Mouse (Mus musculus) MEL (cell line): ENCODE measurements around the gene Tbx3. TPM values are rescaled to one million over a fixed set of nuclear protein-coding genes. Genes with fewer than 3 reads are reported as not detected.

ENCODE experiments used
- DNase-seq: peaks from one replicate; pipeline ENCODE4 v3.0.0; 2011; ENCODE audit warnings: low read depth, low spot score
- H3K27ac ChIP-seq: 2 replicates; pipeline ENCODE4 v1.5.1; 2012; ENCODE audit warnings: low read depth, mild to moderate bottlenecking, control low read depth, low read length, moderate library complexity; ENCODE audit not compliant: control insufficient read depth
- H3K27me3 ChIP-seq, 2 experiments: fragments of 150-350 bp in 1 of 2; sonication (generic) in 1 of 2; 2 replicates each; pipeline ENCODE4 v1.6.1; 2012; ENCODE audit warnings: low read length in 2 of 2, mild to moderate bottlenecking in 2 of 2, improper control_type of control experiment in 1 of 2, moderate library complexity in 1 of 2; ENCODE audit not compliant: insufficient read depth in 2 of 2, control insufficient read depth in 1 of 2
- H3K36me3 ChIP-seq, 2 experiments: 2 replicates each; pipeline ENCODE4 v1.6.1; 2012 to 2014; ENCODE audit warnings: low read length in 2 of 2, improper control_type of control experiment in 1 of 2, inconsistent platforms in 1 of 2, mild to moderate bottlenecking in 1 of 2; ENCODE audit not compliant: insufficient read depth in 2 of 2, control insufficient read depth in 1 of 2
- H3K4me1 ChIP-seq, 2 experiments: fragments of 150-350 bp in 1 of 2; sonication (generic) in 1 of 2; 2 replicates each; pipeline ENCODE4 v1.6.1; 2012; ENCODE audit warnings: low read length in 2 of 2, improper control_type of control experiment in 1 of 2, mild to moderate bottlenecking in 1 of 2; ENCODE audit not compliant: insufficient read depth in 2 of 2, control insufficient read depth in 1 of 2
- H3K4me3 ChIP-seq, 2 experiments: fragments of 150-350 bp in 1 of 2; sonication (generic) in 1 of 2; 2 replicates each; pipeline ENCODE4 v1.5.1; 2012; ENCODE audit warnings: low read depth in 2 of 2, low read length in 2 of 2, mild to moderate bottlenecking in 2 of 2, moderate library complexity in 2 of 2, control low read depth in 1 of 2, improper control_type of control experiment in 1 of 2; ENCODE audit not compliant: control insufficient read depth in 1 of 2, insufficient read depth in 1 of 2
- H3K79me2 ChIP-seq: 2 replicates; pipeline ENCODE4 v1.6.1; 2012; ENCODE audit warnings: mild to moderate bottlenecking, low read length, moderate library complexity; ENCODE audit not compliant: control insufficient read depth, poor library complexity, insufficient read depth
- H3K9ac ChIP-seq: 2 replicates; pipeline ENCODE4 v1.6.1; 2012; ENCODE audit warnings: low read depth, mild to moderate bottlenecking, control low read depth, low read length, moderate library complexity; ENCODE audit not compliant: control insufficient read depth, poor library complexity, severe bottlenecking
- H3K9me3 ChIP-seq: fragments of 150-350 bp; sonication (generic); replicated peaks from 2 replicates; pipeline ENCODE4 v1.6.1; 2012; ENCODE audit warnings: mild to moderate bottlenecking, low read length, improper control_type of control experiment, moderate library complexity; ENCODE audit not compliant: insufficient read depth
- E2F4 ChIP-seq: IDR thresholded peaks from 2 replicates; pipeline ENCODE4 v1.6.1; 2011; ENCODE audit warnings: low read depth, low read length, improper control_type of control experiment, borderline replicate concordance
- ELF1 ChIP-seq: IDR thresholded peaks from 2 replicates; pipeline ENCODE4 v1.6.1; 2014; ENCODE audit warnings: low read depth, mild to moderate bottlenecking, inconsistent platforms, low read length, improper control_type of control experiment, moderate library complexity
- GABPA ChIP-seq: IDR thresholded peaks from 2 replicates; pipeline ENCODE4 v1.6.1; 2012; ENCODE audit warnings: low read depth, mild to moderate bottlenecking, inconsistent platforms, low read length, improper control_type of control experiment, moderate library complexity
- HCFC1 ChIP-seq: IDR thresholded peaks from 2 replicates; pipeline ENCODE4 v1.6.1; 2012; ENCODE audit warnings: low read depth, mild to moderate bottlenecking, inconsistent platforms, low read length, improper control_type of control experiment, moderate library complexity
- KAT2A ChIP-seq: conservative IDR thresholded peaks from 2 replicates; pipeline ENCODE4 v1.6.1; 2012; ENCODE audit warnings: low read depth, low read length, improper control_type of control experiment, inconsistent platforms
- MAX ChIP-seq: IDR thresholded peaks from 2 replicates; pipeline ENCODE4 v1.6.1; 2011; ENCODE audit warnings: low read length, improper control_type of control experiment
- MAZ ChIP-seq: IDR thresholded peaks from 2 replicates; pipeline ENCODE4 v1.6.1; 2012; ENCODE audit warnings: low read depth, mild to moderate bottlenecking, inconsistent platforms, low read length, improper control_type of control experiment
- MYC ChIP-seq: IDR thresholded peaks from 2 replicates; pipeline ENCODE4 v1.6.1; 2011; ENCODE audit warnings: low read depth, mild to moderate bottlenecking, low read length, improper control_type of control experiment, moderate library complexity
- POLR2A ChIP-seq, 2 experiments: IDR thresholded peaks; 2 replicates each; pipeline ENCODE4 v1.6.1; 2011 to 2012; ENCODE audit warnings: low read length in 2 of 2, mild to moderate bottlenecking in 2 of 2, control low read depth in 1 of 2, improper control_type of control experiment in 1 of 2, low read depth in 1 of 2, moderate library complexity in 1 of 2; ENCODE audit not compliant: control insufficient read depth in 1 of 2, insufficient read depth in 1 of 2, poor library complexity in 1 of 2
- RCOR1 ChIP-seq: IDR thresholded peaks from 2 replicates; pipeline ENCODE4 v1.6.1; 2012; ENCODE audit warnings: low read depth, mild to moderate bottlenecking, inconsistent platforms, low read length, improper control_type of control experiment
- TBP ChIP-seq: IDR thresholded peaks from 2 replicates; pipeline ENCODE4 v1.8.0; 2011; ENCODE audit warnings: low read depth, low read length, improper control_type of control experiment
- USF1 ChIP-seq: IDR thresholded peaks from 2 replicates; pipeline ENCODE4 v1.6.1; 2014; ENCODE audit warnings: low read depth, mild to moderate bottlenecking, inconsistent platforms, low read length, improper control_type of control experiment, moderate library complexity
- USF2 ChIP-seq, 2 experiments: IDR thresholded peaks; 2 replicates each; pipeline ENCODE4 v1.6.1; 2011 to 2012; ENCODE audit warnings: improper control_type of control experiment in 2 of 2, low read length in 2 of 2, borderline replicate concordance in 1 of 2, inconsistent platforms in 1 of 2, low read depth in 1 of 2, mild to moderate bottlenecking in 1 of 2; ENCODE audit not compliant: insufficient read depth in 1 of 2
- ZKSCAN1 ChIP-seq: IDR thresholded peaks from 2 replicates; pipeline ENCODE4 v1.6.1; 2012; ENCODE audit warnings: low read depth, mild to moderate bottlenecking, inconsistent platforms, low read length, improper control_type of control experiment, moderate library complexity
- ZMIZ1 ChIP-seq: IDR thresholded peaks from 2 replicates; pipeline ENCODE4 v1.6.1; 2012; ENCODE audit warnings: low read depth, mild to moderate bottlenecking, inconsistent platforms, low read length, improper control_type of control experiment, moderate library complexity
- ZNF384 ChIP-seq: IDR thresholded peaks from 2 replicates; pipeline ENCODE4 v1.6.1; 2012; ENCODE audit warnings: low read depth, mild to moderate bottlenecking, inconsistent platforms, low read length, improper control_type of control experiment
- polyA plus RNA-seq, 2 experiments: library from polyadenylated mRNA; stranded (reverse) in 1 of 2; unstranded in 1 of 2; fragments of >175 nt in 1 of 2; fragments of >200 nt in 1 of 2; gene quantifications; 2 replicates each; pipeline versions ENCODE4 v1.2.1 to v1.2.4; 2012; ENCODE audit warnings: low replicate concordance in 2 of 2, low read depth in 1 of 2; ENCODE audit not compliant: insufficient read length in 2 of 2, insufficient read depth in 1 of 2, missing spikeins in 1 of 2
- total RNA-seq: library from RNA; depleted of rRNA; stranded (reverse); fragments of 300-350 nt; gene quantifications from 2 replicates; pipeline ENCODE4 v1.2.3, GENCODE M21; 2012

Tbx3 gene
- total and polyA plus RNA-seq, 3 experiments, result not detected

DNA sequence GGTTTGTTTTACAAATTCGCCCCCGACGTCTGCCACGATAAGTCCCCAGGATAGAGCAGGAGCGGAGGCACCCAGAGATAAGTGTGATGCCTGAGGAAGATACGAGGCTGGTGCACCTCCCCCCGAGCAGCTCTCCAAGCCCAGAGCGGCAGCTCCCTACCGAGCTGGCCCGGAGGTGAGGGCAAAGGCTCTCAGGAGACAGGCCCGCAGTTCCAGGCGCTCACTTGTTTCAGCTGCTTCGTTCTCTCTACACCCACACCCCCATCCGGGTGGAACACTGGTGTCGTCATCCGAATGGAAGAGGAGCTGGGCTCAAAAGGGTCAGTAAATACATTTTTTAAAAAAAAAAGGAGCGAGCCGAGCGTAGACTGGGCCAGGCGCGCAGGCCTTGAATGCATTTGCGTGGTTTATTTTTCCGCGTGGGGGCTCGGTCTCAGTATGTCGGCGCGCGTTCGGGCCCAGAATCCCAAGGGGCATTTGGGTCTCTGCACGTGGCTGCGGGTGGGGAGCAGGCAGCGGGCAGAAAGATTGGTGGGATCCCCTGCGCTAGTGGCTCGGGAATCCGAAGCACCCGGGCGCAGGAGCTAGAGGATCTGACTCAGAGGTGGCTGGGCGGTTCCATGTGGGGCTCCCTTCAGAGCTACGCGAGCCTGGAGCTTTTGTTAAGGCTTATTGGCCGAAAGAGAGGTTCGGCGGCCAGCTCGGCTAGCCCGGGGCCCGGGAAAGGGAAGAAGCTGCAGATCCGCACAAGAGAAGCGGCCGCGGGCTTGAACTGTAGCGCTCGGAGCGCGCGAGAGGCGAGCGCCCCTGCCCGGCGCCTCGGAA lies 516 bp upstream of the Tbx3 start:
- Histone ChIP-seq H3K27me3 (no peaks in the 10 kb centered on the region), H3K79me2 (no peaks in the 10 kb centered on the region), H3K9me3 (no peaks in the 10 kb centered on the region), H3K9ac (no peak overlapping the region), H3K27ac (no peak overlapping the region), H3K4me3 (no peak overlapping the region), H3K36me3 (no peaks in the 10 kb centered on the region)
- DNase-seq, result no peak
- TF ChIP-seq GABPA (no peak), MAZ (no peak), MYC (no peak), RCOR1 (no peak), ELF1 (no peak), USF2 (IDR thresholded peaks at IDR 0.05; ENCODE audit: borderline replicate concordance in 1 of 2, insufficient read depth in 1 of 2, low read depth in 1 of 2, low read length in 2 of 2) (no peak), HCFC1 (no peak), MAX (no peak), ZMIZ1 (no peak), POLR2A (IDR thresholded peaks at IDR 0.05; ENCODE audit: control insufficient read depth in 1 of 2, insufficient read depth in 1 of 2, low read depth in 1 of 2, low read length in 2 of 2, poor library complexity in 1 of 2) (no peak), TBP (no peak), USF1 (no peak), ZNF384 (no peak), ZKSCAN1 (no peak), KAT2A (no peak), E2F4 (no peak)
- TF ChIP-seq, all 39 proteins: peak for 0
- no peaks in the 10 kb centered on the region for H3K4me1 ChIP-seq

DNA sequence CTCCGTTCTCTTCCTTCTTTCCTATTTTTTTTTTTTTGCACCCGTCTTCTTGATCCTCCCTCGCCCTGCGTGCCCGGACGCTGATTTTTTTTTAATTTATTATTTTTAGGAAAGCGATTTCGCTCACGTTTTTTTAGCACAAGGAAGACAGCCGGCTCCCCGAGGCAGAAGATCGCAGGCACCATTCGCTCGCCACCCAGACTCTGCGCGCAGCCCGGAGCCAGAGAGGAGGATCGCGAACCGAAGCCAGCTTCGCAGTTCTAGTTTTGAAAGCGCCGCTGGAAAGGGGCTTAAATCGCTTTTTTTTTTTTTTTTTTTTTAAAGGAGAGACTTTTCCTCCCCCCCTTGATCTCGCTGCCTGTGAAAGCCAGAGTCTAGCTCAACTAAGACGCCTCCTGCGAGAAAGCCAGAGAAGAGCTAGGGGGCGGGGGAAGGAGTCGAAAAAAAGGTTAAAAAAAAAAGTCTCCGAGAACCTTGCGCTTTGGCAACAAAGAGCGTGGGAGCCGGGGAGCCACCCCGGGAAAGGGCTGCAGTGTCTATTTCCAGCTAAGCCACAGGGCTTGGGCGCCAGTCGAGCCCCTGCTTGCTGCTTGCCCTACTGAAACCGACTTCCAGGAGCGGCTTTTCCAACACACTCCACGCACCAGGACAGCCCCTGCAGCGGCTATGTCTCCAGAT lies 794 bp downstream of the Tbx3 start:
- no peak for DNase-seq
- Histone ChIP-seq H3K27me3 (no peaks in the 10 kb centered on the region), H3K27ac (no peak overlapping the region), H3K4me3 (no peak overlapping the region)
- TF ChIP-seq ZNF384, result no peak
- TF ChIP-seq USF2 (IDR thresholded peaks at IDR 0.05; ENCODE audit: borderline replicate concordance in 1 of 2, insufficient read depth in 1 of 2, low read depth in 1 of 2, low read length in 2 of 2), result no peak
- no peak for TF ChIP-seq USF1
- TF ChIP-seq, all 39 proteins: peak for 0
- Histone ChIP-seq H3K4me1 (no peaks in the 10 kb centered on the region), H3K9me3 (no peaks in the 10 kb centered on the region), H3K79me2 (no peaks in the 10 kb centered on the region), H3K36me3 (no peaks in the 10 kb centered on the region), H3K9ac (no peak overlapping the region)
